Mouse (Mus musculus): ENCODE data around the gene 1500009C09Rik. TPM values are rescaled to one million over a fixed set of nuclear protein-coding genes. Genes with fewer than 3 reads are reported as not detected.

The 1500009C09Rik gene
- polyA plus RNA-seq, 1 experiment from 2014 or later, result 0.68 TPM

DNA sequence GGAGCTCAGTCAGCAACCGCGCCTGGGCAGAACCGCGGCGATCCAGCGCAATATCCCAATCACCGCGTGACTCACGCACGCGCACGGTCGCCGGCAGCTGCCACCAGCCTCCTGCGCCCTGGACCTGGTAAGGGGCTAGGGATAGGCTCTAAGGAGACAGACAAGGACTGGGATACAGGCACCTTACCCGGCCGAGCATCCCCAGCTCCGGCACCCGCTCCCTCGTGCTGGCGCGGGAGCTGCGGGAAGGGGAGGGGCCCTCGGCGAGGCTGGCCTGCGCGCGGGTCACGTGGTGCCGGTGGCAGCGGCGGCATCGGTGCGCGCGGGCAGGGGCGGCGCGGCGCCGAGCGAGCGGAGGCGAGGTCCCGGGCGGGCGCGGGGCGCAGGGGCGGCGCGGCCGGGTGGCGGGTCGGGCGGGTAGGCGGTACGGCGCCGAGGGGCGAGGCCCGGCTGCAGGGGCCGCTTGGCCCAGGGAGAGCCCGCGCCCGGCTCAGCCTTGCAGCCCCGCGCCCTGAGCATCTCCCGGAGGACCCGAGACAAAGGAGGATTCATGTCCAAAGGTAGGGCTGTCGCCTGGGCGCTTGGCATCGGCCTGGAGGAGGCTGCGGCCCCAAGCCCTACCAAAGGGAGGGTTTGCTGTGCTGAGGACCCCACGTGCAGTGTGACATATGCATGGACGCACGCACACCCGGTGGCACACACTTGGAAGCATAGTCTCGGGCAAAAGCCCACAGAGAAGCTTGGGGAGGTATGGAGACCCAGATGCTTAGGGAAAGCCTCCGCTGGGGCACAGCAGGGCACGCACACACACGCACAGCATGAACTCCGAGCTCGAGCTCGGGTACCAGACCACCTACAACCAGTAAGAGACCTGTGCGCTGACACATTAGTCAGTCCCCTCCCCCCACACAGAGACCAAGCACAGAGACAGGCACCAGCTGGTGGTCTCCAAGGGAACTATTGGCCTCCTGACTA is 23.0 kb downstream of the 1500009C09Rik start:
- H3K27ac ChIP-seq (ENCODE audit: low read depth, low read length), result peak overlapping the region; percentile 96
- peak overlapping the region; percentile 72 for H3K4me3 ChIP-seq (ENCODE audit: low read depth, low read length)
- peaks cover 16% of the 10 kb centered on the region for H3K4me1 ChIP-seq (ENCODE audit: control insufficient read depth, insufficient read depth, low read length)
- peak overlapping the region; percentile 92 for H3K9ac ChIP-seq (ENCODE audit: low read length)
- H3K27me3 ChIP-seq (ENCODE audit: control insufficient read depth, insufficient read depth, low read length), result peaks cover 12% of the 10 kb centered on the region
- DNase-seq (ENCODE audit: low spot score), result peak; percentile 84
- H3K36me3 ChIP-seq (ENCODE audit: control insufficient read depth, insufficient read depth, low read length), result 0 out of 2 replicates have a peak, but pooled peaks cover 5% of the 10 kb centered on the region
- H3K4me2 ChIP-seq (ENCODE audit: low read depth), result peak overlapping the region; percentile 93
- H3K9me3 ChIP-seq (ENCODE audit: control insufficient read depth, low read length), result no peaks in the 10 kb centered on the region
- ATAC-seq (ENCODE audit: insufficient read depth, low FRiP score, low TSS enrichment), result peak; percentile 75
- 0% methylated on average over 66 of the region's 86 CpGs for WGBS

DNA sequence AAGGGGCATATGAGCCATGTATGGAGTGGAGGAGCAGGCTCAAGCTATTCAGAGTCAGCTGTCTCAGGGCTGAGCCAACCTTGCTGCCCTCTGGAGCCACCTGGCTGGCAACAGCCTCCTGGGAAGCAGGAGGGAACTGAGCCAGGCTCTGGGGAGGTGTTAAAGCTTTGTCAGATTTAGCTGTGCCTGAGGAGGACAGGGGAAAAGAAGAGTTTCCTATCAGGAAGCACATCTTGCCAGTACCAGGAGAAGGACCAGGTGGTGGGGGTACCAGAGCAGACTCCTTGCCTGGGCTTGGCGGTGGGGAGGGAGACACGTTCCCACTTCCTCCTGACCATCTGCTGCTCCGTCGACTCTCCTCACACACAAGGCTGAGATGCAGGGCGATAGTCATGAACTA is 25.4 kb downstream of the 1500009C09Rik start:
- H3K27ac ChIP-seq (ENCODE audit: low read depth, low read length), result no peak overlapping the region
- H3K36me3 ChIP-seq (ENCODE audit: control insufficient read depth, insufficient read depth, low read length), result peaks cover 11% of the 10 kb centered on the region
- no peak overlapping the region for H3K4me3 ChIP-seq (ENCODE audit: low read depth, low read length)
- peaks cover 12% of the 10 kb centered on the region for H3K27me3 ChIP-seq (ENCODE audit: control insufficient read depth, insufficient read depth, low read length)
- H3K9me3 ChIP-seq (ENCODE audit: control insufficient read depth, low read length), result no peaks in the 10 kb centered on the region
- WGBS, result 67% methylated on average over 5 of the region's 5 CpGs
- DNase-seq (ENCODE audit: low spot score) (no peak), ATAC-seq (ENCODE audit: insufficient read depth, low FRiP score, low TSS enrichment) (no peak)
- no peak overlapping the region for H3K9ac ChIP-seq (ENCODE audit: low read length)
- H3K4me1 ChIP-seq (ENCODE audit: control insufficient read depth, insufficient read depth, low read length), result peaks cover 16% of the 10 kb centered on the region
- H3K4me2 ChIP-seq (ENCODE audit: low read depth), result peak overlapping the region; percentile 13; the same call in 1 of the 2 replicates

DNA sequence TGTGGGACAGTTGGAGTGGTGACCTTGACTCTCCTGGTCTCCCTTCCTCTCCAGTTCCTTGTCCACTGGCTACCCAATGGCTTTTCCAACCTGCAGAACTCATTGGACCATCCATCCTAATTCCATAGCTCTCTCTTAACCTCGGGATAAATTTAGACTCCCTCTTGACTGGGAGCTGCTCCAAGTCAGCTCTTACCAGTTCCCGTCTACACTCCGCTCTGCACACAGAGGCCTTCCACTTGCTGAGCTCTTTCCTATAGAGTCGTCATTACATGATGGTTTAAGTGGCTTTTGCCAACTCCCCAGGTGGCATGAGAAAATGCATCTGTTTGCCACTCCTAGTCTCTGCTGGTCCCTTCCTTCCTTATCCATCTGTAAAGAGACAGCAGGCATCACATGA is 28.4 kb downstream of the 1500009C09Rik start:
- DNase-seq (ENCODE audit: low spot score) (no peak), ATAC-seq (ENCODE audit: insufficient read depth, low FRiP score, low TSS enrichment) (no peak)
- Histone ChIP-seq H3K4me3 (ENCODE audit: low read depth, low read length) (no peak overlapping the region), H3K4me2 (ENCODE audit: low read depth) (no peak overlapping the region), H3K9ac (ENCODE audit: low read length) (no peak overlapping the region), H3K36me3 (ENCODE audit: control insufficient read depth, insufficient read depth, low read length) (peaks cover 27% of the 10 kb centered on the region), H3K4me1 (ENCODE audit: control insufficient read depth, insufficient read depth, low read length) (peaks cover 16% of the 10 kb centered on the region), H3K9me3 (ENCODE audit: control insufficient read depth, low read length) (no peaks in the 10 kb centered on the region), H3K27ac (ENCODE audit: low read depth, low read length) (no peak overlapping the region), H3K27me3 (ENCODE audit: control insufficient read depth, insufficient read depth, low read length) (no peaks in the 10 kb centered on the region)
- 87% methylated on average over 4 of the region's 4 CpGs for WGBS

DNA sequence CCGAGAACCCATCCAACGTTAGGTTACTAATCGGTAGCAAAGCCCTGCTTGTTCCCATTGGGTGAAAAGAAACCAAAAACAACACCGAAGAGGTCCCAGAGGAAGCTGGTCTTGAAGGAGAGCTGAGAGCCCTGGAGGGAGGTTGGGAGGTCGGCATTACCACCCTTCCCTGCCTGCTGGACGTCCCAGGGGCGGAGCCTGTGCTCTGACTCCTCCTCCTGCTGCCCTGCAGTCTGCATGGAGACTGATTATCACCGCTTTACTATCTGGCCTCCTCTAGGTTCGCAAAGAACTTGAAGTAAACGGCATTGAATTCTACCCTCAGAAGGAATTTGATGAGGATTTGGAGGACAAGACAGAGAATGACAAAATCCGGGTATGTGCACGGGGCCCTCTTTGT is 34.0 kb downstream of the 1500009C09Rik start:
- Histone ChIP-seq H3K36me3 (ENCODE audit: control insufficient read depth, insufficient read depth, low read length) (peaks cover 25% of the 10 kb centered on the region), H3K9me3 (ENCODE audit: control insufficient read depth, low read length) (no peaks in the 10 kb centered on the region), H3K4me1 (ENCODE audit: control insufficient read depth, insufficient read depth, low read length) (no peaks in the 10 kb centered on the region), H3K27me3 (ENCODE audit: control insufficient read depth, insufficient read depth, low read length) (no peaks in the 10 kb centered on the region), H3K9ac (ENCODE audit: low read length) (no peak overlapping the region), H3K4me3 (ENCODE audit: low read depth, low read length) (no peak overlapping the region), H3K27ac (ENCODE audit: low read depth, low read length) (no peak overlapping the region), H3K4me2 (ENCODE audit: low read depth) (no peak overlapping the region)
- DNase-seq (ENCODE audit: low spot score) (no peak), ATAC-seq (ENCODE audit: insufficient read depth, low FRiP score, low TSS enrichment) (no peak)
- 58% methylated on average over 12 of the region's 12 CpGs for WGBS

DNA sequence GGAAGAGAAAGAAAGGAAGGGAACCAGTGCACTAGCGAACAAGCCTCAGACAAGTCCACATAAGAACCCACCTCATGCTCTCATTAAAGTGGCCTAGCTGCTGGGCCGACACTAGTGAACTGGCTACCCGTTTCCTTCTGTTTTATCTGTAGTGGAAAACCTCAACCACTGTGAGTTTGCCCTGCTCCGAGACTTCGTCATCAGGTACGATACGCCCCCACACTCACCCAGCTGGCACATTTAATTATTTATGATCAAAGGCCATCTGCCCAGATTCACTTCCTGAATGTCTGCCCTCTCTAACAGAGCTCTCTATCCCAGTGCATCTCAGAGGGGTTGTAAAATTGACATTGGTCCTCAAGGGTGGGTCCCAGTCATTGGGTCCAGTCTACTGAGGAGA is 38.1 kb downstream of the 1500009C09Rik start:
- Histone ChIP-seq H3K36me3 (ENCODE audit: control insufficient read depth, insufficient read depth, low read length) (peaks cover 16% of the 10 kb centered on the region), H3K9ac (ENCODE audit: low read length) (no peak overlapping the region)

DNA sequence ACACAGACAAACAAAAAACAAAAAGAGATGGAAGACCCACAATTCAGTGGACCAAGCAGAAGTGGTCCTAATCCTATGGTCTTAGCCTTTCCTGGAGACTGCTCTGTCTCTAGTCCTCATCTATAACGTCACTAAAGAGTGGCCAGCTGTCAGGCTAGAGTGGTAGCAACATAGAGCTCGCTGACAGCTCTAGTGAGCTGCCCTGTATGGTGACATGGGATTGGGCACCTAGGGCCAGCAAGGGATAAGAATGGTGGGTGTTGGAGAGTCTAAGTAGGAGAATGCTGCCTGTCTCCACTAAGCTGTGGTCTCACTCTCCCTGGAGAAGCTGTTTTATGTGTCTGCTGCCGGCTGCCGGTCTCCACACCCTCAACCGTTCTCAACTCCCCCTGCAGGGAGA is 40.7 kb downstream of the 1500009C09Rik start:
- WGBS, result 11% methylated on average over 5 of the region's 5 CpGs
- Histone ChIP-seq H3K36me3 (ENCODE audit: control insufficient read depth, insufficient read depth, low read length) (peaks cover 12% of the 10 kb centered on the region), H3K9me3 (ENCODE audit: control insufficient read depth, low read length) (no peaks in the 10 kb centered on the region), H3K4me2 (ENCODE audit: low read depth) (no peak overlapping the region), H3K27me3 (ENCODE audit: control insufficient read depth, insufficient read depth, low read length) (no peaks in the 10 kb centered on the region), H3K4me1 (ENCODE audit: control insufficient read depth, insufficient read depth, low read length) (peaks cover 15% of the 10 kb centered on the region), H3K27ac (ENCODE audit: low read depth, low read length) (peak overlapping the region; percentile 23; the same call in 1 of the 2 replicates), H3K4me3 (ENCODE audit: low read depth, low read length) (no peak overlapping the region), H3K9ac (ENCODE audit: low read length) (no peak overlapping the region)
- ATAC-seq (ENCODE audit: insufficient read depth, low FRiP score, low TSS enrichment) (no peak), DNase-seq (ENCODE audit: low spot score) (no peak)

More for the DNA sequence above, 38.1 kb downstream of the 1500009C09Rik start:
- ATAC-seq (ENCODE audit: insufficient read depth, low FRiP score, low TSS enrichment), result no peak
- Histone ChIP-seq H3K9me3 (ENCODE audit: control insufficient read depth, low read length) (no peaks in the 10 kb centered on the region), H3K27me3 (ENCODE audit: control insufficient read depth, insufficient read depth, low read length) (no peaks in the 10 kb centered on the region), H3K27ac (ENCODE audit: low read depth, low read length) (no peak overlapping the region), H3K4me1 (ENCODE audit: control insufficient read depth, insufficient read depth, low read length) (peaks cover 15% of the 10 kb centered on the region), H3K4me3 (ENCODE audit: low read depth, low read length) (no peak overlapping the region), H3K4me2 (ENCODE audit: low read depth) (no peak overlapping the region)
- WGBS, result 91% methylated on average over 7 of the region's 7 CpGs
- DNase-seq (ENCODE audit: low spot score), result no peak

DNA sequence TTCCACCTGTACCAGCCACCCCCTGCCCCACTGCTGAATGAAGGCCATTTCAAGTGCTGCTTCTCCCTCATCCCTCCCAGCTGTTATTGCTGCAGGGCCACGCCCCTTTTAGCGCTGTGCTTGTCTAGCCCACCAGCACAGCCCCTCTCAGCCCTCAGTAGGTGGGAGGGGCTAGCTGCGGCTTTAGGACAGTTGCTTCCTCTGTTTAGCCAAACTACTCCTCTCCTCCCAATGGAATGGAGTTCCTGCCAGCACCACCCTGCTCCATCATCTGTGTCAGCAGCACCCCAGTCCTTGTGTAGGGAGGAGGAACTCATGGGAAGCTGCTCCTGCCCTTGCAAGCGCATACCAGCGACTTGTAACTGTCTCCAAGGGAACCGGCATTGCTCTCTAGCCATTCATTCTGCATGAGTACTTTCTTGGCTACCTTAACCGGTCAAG is 41.1 kb downstream of the 1500009C09Rik start:
- WGBS, result 6% methylated on average over 7 of the region's 7 CpGs
- H3K4me1 ChIP-seq (ENCODE audit: control insufficient read depth, insufficient read depth, low read length), result peaks cover 15% of the 10 kb centered on the region
- H3K36me3 ChIP-seq (ENCODE audit: control insufficient read depth, insufficient read depth, low read length), result peaks cover 12% of the 10 kb centered on the region
- H3K4me3 ChIP-seq (ENCODE audit: low read depth, low read length), result no peak overlapping the region
- no peak overlapping the region for H3K9ac ChIP-seq (ENCODE audit: low read length)
- no peaks in the 10 kb centered on the region for H3K27me3 ChIP-seq (ENCODE audit: control insufficient read depth, insufficient read depth, low read length)
- peak overlapping the region; percentile 23; the same call in 1 of the 2 replicates for H3K27ac ChIP-seq (ENCODE audit: low read depth, low read length)
- DNase-seq (ENCODE audit: low spot score) (peak; percentile 84), ATAC-seq (ENCODE audit: insufficient read depth, low FRiP score, low TSS enrichment) (peak; percentile 87)
- no peaks in the 10 kb centered on the region for H3K9me3 ChIP-seq (ENCODE audit: control insufficient read depth, low read length)
- H3K4me2 ChIP-seq (ENCODE audit: low read depth), result no peak overlapping the region

DNA sequence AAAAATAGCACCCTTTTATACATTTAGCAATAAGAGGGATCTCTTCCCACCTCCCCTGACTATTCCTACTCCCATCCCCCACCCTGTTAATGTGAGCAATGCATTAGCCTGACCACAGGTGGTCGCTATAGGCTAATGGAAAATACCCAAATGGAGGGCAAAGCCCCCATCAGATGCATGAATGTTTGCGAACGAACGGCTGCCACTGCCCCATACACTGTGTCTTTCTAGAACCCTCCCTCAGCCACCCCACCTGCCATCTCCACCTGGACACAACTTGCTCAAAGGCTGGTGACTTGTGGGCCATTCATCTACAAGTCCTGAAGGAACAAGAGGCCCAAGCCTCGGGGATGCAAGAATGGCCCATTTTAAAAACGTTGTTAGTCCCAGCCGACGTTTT is 41.9 kb downstream of the 1500009C09Rik start:
- H3K4me1 ChIP-seq (ENCODE audit: control insufficient read depth, insufficient read depth, low read length), result peaks cover 15% of the 10 kb centered on the region
- peak; percentile 20; the same call in 1 of the 2 replicates for ATAC-seq (ENCODE audit: insufficient read depth, low FRiP score, low TSS enrichment)
- no peak overlapping the region for H3K27ac ChIP-seq (ENCODE audit: low read depth, low read length)
- no peak overlapping the region for H3K4me3 ChIP-seq (ENCODE audit: low read depth, low read length)
- peaks cover 9% of the 10 kb centered on the region for H3K36me3 ChIP-seq (ENCODE audit: control insufficient read depth, insufficient read depth, low read length)
- no peaks in the 10 kb centered on the region for H3K9me3 ChIP-seq (ENCODE audit: control insufficient read depth, low read length)
- no peaks in the 10 kb centered on the region for H3K27me3 ChIP-seq (ENCODE audit: control insufficient read depth, insufficient read depth, low read length)
- H3K9ac ChIP-seq (ENCODE audit: low read length), result no peak overlapping the region
- DNase-seq (ENCODE audit: low spot score), result no peak
- no peak overlapping the region for H3K4me2 ChIP-seq (ENCODE audit: low read depth)
- WGBS, result 47% methylated on average over 8 of the region's 8 CpGs

Measured in neural tube, embryonic 11.5 days (tissue).